Mouse (Mus musculus): ENCODE measurements at regions not wholly inside any gene's neighbourhood (a gene's known extent, or its start where the extent isn't known, plus 50 kb on each side); places are given as distances from the start of the nearest gene placed in this dataset.

- TF ChIP-seq CHD2 (IDR thresholded peaks at IDR 0.05; ENCODE audit: low read length): no peak
- TF ChIP-seq HCFC1 (IDR thresholded peaks at IDR 0.05; ENCODE audit: low read depth, low read length): no peak
- TF ChIP-seq EP300 (IDR thresholded peaks at IDR 0.05; ENCODE audit: low read length): no peak
- no peak for TF ChIP-seq POLR2A (IDR thresholded peaks at IDR 0.05; ENCODE audit: low read depth, low read length)
- TF ChIP-seq POLR2AphosphoS2 (IDR thresholded peaks at IDR 0.05; ENCODE audit: low read depth, low read length): no peak
- no peak for TF ChIP-seq RAD21 (IDR thresholded peaks at IDR 0.05; ENCODE audit: low read depth, low read length)
- no peak for TF ChIP-seq CTCF (conservative IDR thresholded peaks at IDR 0.05 in 1 of 2, IDR thresholded peaks at IDR 0.05 in 1 of 2; ENCODE audit: low read depth in 2 of 2, low read length in 2 of 2)
- no peak for TF ChIP-seq MAFK (IDR thresholded peaks at IDR 0.05; ENCODE audit: insufficient replicate concordance, low read length)
- TF ChIP-seq USF1 (IDR thresholded peaks at IDR 0.05; ENCODE audit: low read depth, low read length): no peak
- no peak for TF ChIP-seq E2F4 (IDR thresholded peaks at IDR 0.05; ENCODE audit: insufficient replicate concordance, low read depth, low read length)
- no peak for TF ChIP-seq ZNF384 (IDR thresholded peaks at IDR 0.05; ENCODE audit: low read depth, low read length)
- TF ChIP-seq ELF1 (IDR thresholded peaks at IDR 0.05; ENCODE audit: low read depth, low read length): no peak
- TF ChIP-seq ZC3H11A (IDR thresholded peaks at IDR 0.05; ENCODE audit: low read depth, low read length): no peak
- no peak for TF ChIP-seq MEF2A (IDR thresholded peaks at IDR 0.05; ENCODE audit: borderline replicate concordance, low read depth, low read length)
Measured at GRCm38 (mm10) chr12:25702176-25703022, 605.5 kb upstream of the Id2 start.
